Mouse (Mus musculus) embryonic facial prominence, embryonic 11.5 days (tissue): ENCODE measurements around the gene Jam3. TPM values are rescaled to one million over a fixed set of nuclear protein-coding genes. Genes with fewer than 3 reads are reported as not detected.

Experiments
- ATAC-seq: fragments of 200-750 bp; cut with Nextera tagmentation; replicated peaks from 2 replicates; pipeline ENCODE4 v1.8.0; 2017; ENCODE audit warnings: low read depth; ENCODE audit not compliant: insufficient number of reproducible peaks, low FRiP score, low TSS enrichment
- DNase-seq: peaks from one replicate; pipeline ENCODE4 v3.0.0-alpha.2; 2015; ENCODE audit warnings: low spot score
- H3K27ac ChIP-seq: fragments of 300-500 bp; sonication (generic); replicated peaks from 2 replicates; pipeline ENCODE4 v1.5.1; 2014; ENCODE audit warnings: mild to moderate bottlenecking, low read depth, low read length, control low read depth
- H3K27me3 ChIP-seq: fragments of 300-500 bp; sonication (generic); 2 replicates; pipeline ENCODE4 v1.6.1; 2014; ENCODE audit warnings: mild to moderate bottlenecking, low read length, moderate library complexity, mixed read lengths; ENCODE audit not compliant: control insufficient read depth, insufficient read depth
- H3K36me3 ChIP-seq: fragments of 300-500 bp; sonication (generic); replicated peaks from 2 replicates; pipeline ENCODE4 v1.6.1; 2014; ENCODE audit warnings: low read depth, mild to moderate bottlenecking, low read length, moderate library complexity, mixed read lengths; ENCODE audit not compliant: control insufficient read depth, insufficient read depth
- H3K4me1 ChIP-seq: fragments of 300-500 bp; sonication (generic); 2 replicates; pipeline ENCODE4 v1.6.1; 2014; ENCODE audit warnings: low read length, mixed read lengths; ENCODE audit not compliant: control insufficient read depth, insufficient read depth
- H3K4me2 ChIP-seq: fragments of 300-500 bp; sonication (generic); 2 replicates; pipeline ENCODE4 v1.6.1; 2014; ENCODE audit warnings: low read depth, mild to moderate bottlenecking, control low read depth, low read length, moderate library complexity
- H3K4me3 ChIP-seq: fragments of 300-500 bp; sonication (generic); 2 replicates; pipeline ENCODE4 v1.5.1; 2014; ENCODE audit warnings: low read depth, low read length, control low read depth
- H3K9ac ChIP-seq: fragments of 300-500 bp; sonication (generic); replicated peaks from 2 replicates; pipeline ENCODE4 v1.6.1; 2014; ENCODE audit warnings: mild to moderate bottlenecking, control low read depth, low read length
- H3K9me3 ChIP-seq: fragments of 300-500 bp; sonication (generic); replicated peaks from 2 replicates; pipeline ENCODE4 v1.6.1; 2016; ENCODE audit warnings: mild to moderate bottlenecking, low read length, inconsistent platforms, mixed read lengths; ENCODE audit not compliant: control insufficient read depth
- WGBS: fragments of 180-500 bp; shearing (Covaris S2); extraction: QIAGEN DNeasy Blood & Tissue Kit; methylation state at CpG from one replicate; pipeline ENCODE4 v1.1.7; 2014; 5-methylcytosine and 5-hydroxymethylcytosine counted together
- polyA plus RNA-seq: library from polyadenylated mRNA; unstranded; fragments of >200 nt; fragmentation: Nextera tagmentation; extraction: Ambion mirVana; gene quantifications from 2 replicates; pipeline ENCODE4 v1.2.1, GENCODE M21; 2014

Jam3 gene
- 124 and 128 TPM in 2 replicates for polyA plus RNA-seq

DNA sequence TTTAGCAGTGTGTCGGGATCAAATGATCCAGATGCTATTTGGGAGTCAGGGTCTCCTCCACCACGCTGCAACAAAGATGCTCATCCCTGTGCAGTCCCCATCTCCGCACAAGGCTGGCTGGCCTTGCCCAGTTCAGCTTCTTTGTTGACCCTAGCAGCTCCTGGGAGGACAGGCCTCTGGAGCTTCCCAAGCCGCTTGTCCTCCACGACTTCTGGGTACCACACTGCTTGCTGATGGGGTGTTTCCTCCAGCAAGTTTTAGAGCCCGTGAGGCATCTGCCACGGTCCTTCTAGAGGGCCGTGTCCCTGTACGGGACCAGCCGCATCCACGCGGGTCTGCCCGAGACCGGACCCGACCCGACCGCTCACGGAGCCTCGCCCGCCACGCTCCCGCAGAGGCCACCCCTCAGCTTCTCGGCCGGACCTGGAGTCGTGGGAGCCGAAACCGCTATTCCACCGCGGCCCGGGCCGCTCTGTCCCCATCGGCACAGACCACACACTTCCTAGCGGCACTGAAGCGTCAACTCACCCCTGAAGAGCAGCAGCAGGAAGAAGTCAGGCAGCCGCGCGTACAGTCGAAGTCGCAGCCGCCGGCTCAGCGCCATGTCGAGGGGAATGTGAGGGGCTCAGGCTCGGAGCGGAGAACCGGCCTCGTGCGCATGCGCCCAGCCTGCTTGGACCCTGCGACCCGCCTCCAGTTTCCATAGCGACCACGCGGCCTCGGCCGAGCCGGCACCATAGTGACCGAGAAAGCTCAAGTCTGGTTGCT, at the start of gene Jam3:
Jam3 (minus strand) TSS at position 659 of the 768 bp plus-strand sequence.
- no peaks in the 10 kb centered on the region for H3K4me1 ChIP-seq
- peak within 1 kb of the TSS; percentile 84 for H3K27ac ChIP-seq
- H3K27me3 ChIP-seq, result no peaks in the 10 kb centered on the region
- peak; percentile 98 for ATAC-seq
- peak within 1 kb of the TSS; percentile 73 for H3K4me3 ChIP-seq
- no peaks in the 10 kb centered on the region for H3K9me3 ChIP-seq
- DNase-seq, result peak; percentile 98
- H3K36me3 ChIP-seq, result no peaks in the 10 kb centered on the region
- H3K9ac ChIP-seq, result peak within 1 kb of the TSS; percentile 81
- under 1% methylated on average over 58 of the region's 58 CpGs for WGBS
- H3K4me2 ChIP-seq, result peak within 1 kb of the TSS; percentile 63

- Histone ChIP-seq H3K36me3 (no peaks in the 10 kb centered on the region), H3K9me3 (no peaks in the 10 kb centered on the region), H3K9ac (no peak overlapping the region), H3K27ac (no peak overlapping the region), H3K4me3 (no peak overlapping the region), H3K27me3 (no peaks in the 10 kb centered on the region), H3K4me1 (no peaks in the 10 kb centered on the region), H3K4me2 (no peak overlapping the region)
- ATAC-seq (no peak), DNase-seq (no peak)
- 88% methylated on average over 6 of the region's 6 CpGs for WGBS
These were observed 49.0 kb upstream of the Jam3 start for GRCm38 (mm10) chr9:27204201-27204600.

- Histone ChIP-seq H3K9me3 (no peaks in the 10 kb centered on the region), H3K27ac (no peak overlapping the region), H3K27me3 (no peaks in the 10 kb centered on the region), H3K4me2 (no peak overlapping the region), H3K9ac (no peak overlapping the region), H3K4me1 (no peaks in the 10 kb centered on the region), H3K4me3 (no peak overlapping the region), H3K36me3 (no peaks in the 10 kb centered on the region)
- peak; percentile 78 for DNase-seq
- peak; percentile 96 for ATAC-seq
- 9% methylated on average over 2 of the region's 2 CpGs for WGBS
These were observed 47.9 kb upstream of the Jam3 start for GRCm38 (mm10) chr9:27203134-27203533.

GRCm38 (mm10) chr9:27201472-27202219, 46.4 kb upstream of the Jam3 start:
- no peaks in the 10 kb centered on the region for H3K4me1 ChIP-seq
- H3K27ac ChIP-seq, result no peak overlapping the region
- H3K36me3 ChIP-seq, result no peaks in the 10 kb centered on the region
- no peak overlapping the region for H3K9ac ChIP-seq
- H3K4me3 ChIP-seq, result no peak overlapping the region
- 68% methylated on average over 8 of the region's 8 CpGs for WGBS
- no peaks in the 10 kb centered on the region for H3K27me3 ChIP-seq
- no peak overlapping the region for H3K4me2 ChIP-seq
- H3K9me3 ChIP-seq, result no peaks in the 10 kb centered on the region
- DNase-seq (no peak), ATAC-seq (no peak)

GRCm38 (mm10) chr9:27193592-27194080, 38.4 kb upstream of the Jam3 start:
- no peak overlapping the region for H3K27ac ChIP-seq
- no peaks in the 10 kb centered on the region for H3K27me3 ChIP-seq
- no peaks in the 10 kb centered on the region for H3K36me3 ChIP-seq
- H3K4me3 ChIP-seq, result no peak overlapping the region
- 84% methylated on average over 5 of the region's 6 CpGs for WGBS
- H3K9me3 ChIP-seq, result no peaks in the 10 kb centered on the region
- H3K9ac ChIP-seq, result no peak overlapping the region
- no peak for DNase-seq
- no peak overlapping the region for H3K4me2 ChIP-seq
- ATAC-seq, result no peak
- peaks cover 3% of the 10 kb centered on the region; the same call in 1 of the 2 replicates for H3K4me1 ChIP-seq

DNA sequence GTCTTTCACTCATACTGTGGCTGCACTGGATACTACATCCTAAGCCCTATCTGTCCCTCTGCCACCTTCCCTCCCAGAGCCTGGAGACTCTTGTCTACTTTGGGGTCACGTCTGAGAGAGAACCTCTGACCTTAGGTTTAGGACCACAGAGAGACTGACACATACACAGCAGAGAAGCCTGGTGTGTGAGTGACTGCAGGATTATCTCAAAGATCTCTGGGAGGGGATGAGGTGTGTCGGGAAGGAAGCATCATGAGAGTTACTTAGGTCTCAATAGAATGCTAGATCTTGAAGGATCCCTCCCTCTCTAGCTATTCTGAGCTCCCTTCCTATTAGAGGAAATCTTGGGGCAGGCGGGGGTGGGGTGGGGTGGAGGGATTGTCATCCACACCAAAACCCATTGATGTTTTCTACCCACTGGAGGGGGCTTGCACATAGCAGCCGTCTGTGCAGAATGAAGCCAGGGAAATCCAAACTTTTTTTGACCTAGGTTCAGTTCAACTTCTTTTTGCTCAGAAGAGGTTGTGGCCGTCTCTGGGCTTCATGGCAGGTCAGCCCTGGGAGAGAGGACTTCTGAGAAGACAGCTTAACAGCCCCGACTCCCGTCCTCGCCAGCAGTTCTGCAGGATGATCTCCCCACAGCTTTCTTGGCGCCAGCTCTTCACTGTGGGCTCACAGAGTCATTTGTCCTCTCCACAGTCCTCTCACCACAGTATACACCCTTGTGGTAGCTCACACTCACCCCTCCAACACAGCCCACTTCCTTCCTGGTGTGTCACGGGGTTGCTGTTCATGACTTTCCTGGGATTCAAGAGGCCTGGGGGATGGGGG, 37.8 kb upstream of the Jam3 start:
- Histone ChIP-seq H3K36me3 (no peaks in the 10 kb centered on the region), H3K4me3 (no peak overlapping the region), H3K4me2 (no peak overlapping the region), H3K9ac (no peak overlapping the region), H3K27ac (no peak overlapping the region), H3K9me3 (no peaks in the 10 kb centered on the region), H3K4me1 (peaks cover 3% of the 10 kb centered on the region; the same call in 1 of the 2 replicates), H3K27me3 (no peaks in the 10 kb centered on the region)
- no peak for DNase-seq
- WGBS, result 64% methylated on average over 10 of the region's 10 CpGs
- ATAC-seq, result no peak

- Histone ChIP-seq H3K4me2 (peak overlapping the region; percentile 45), H3K4me3 (peak overlapping the region; percentile 19), H3K4me1 (peaks cover 3% of the 10 kb centered on the region; the same call in 1 of the 2 replicates), H3K9ac (peak overlapping the region; percentile 25; the same call in 1 of the 2 replicates), H3K36me3 (no peaks in the 10 kb centered on the region), H3K27me3 (no peaks in the 10 kb centered on the region), H3K9me3 (no peaks in the 10 kb centered on the region), H3K27ac (no peak overlapping the region)
- ATAC-seq (peak; percentile 92), DNase-seq (peak; percentile 83)
- 8% methylated on average over 14 of the region's 14 CpGs for WGBS
These were observed 37.0 kb upstream of the Jam3 start for GRCm38 (mm10) chr9:27192001-27192760.
